Mouse (Mus musculus): ENCODE data around the gene Grin2a.

GRCm38 (mm10) chr16:10031891-10032290 is 36.5 kb upstream of the Grin2a start:
- no peak for TF ChIP-seq CTCF (IDR thresholded peaks at IDR 0.05; ENCODE audit: low read depth)
- no peak for TF ChIP-seq EP300 (IDR thresholded peaks at IDR 0.05; ENCODE audit: low read depth)

Data from liver, embryonic 14.5 days (tissue).